ENCODE assay signal across 8 mouse cellular contexts in genomic region chr5:104021597-104022378, GRCm38 (mm10). TPM values are rescaled to one million over a fixed set of nuclear protein-coding genes. Genes with fewer than 3 reads are reported as not detected.
A peak's percentile ranks its signal among the peaks of the same experiment; 100 is the strongest.
DNase-seq lines count a peak whose midpoint lies in the region; ATAC-seq lines count a peak whose summit lies in the region.

Hsd17b11 (minus strand) TSS chr5:104021919.

- DNase-seq in forebrain, embryonic 10.5 days (ENCODE audit: extremely low spot score, low spot score) = peak; percentile 75
- DNase-seq in kidney, postnatal 14 days = peak; percentile 93
- DNase-seq in naive thymus-derived CD4-positive, alpha-beta T cell, adult 2 months (ENCODE audit: low read depth) = peak; percentile 59

- WGBS in forebrain, embryonic 10.5 days = under 1% methylated on average over 31 of the region's 31 CpGs
- WGBS in heart, embryonic 14.5 days = 1% methylated on average over 31 of the region's 31 CpGs
- 2% methylated on average over 31 of the region's 31 CpGs for WGBS in liver, embryonic 12.5 days (ENCODE audit: insufficient replicate concordance)
- under 1% methylated on average over 31 of the region's 31 CpGs for WGBS in stomach, embryonic 15.5 days

- peak within 1 kb of the TSS; percentile 92 for H3K27ac ChIP-seq in brown adipose tissue, adult 24 weeks (replicated peaks; ENCODE audit: low read depth, low read length)
- peak within 1 kb of the TSS; percentile 81 for H3K27ac ChIP-seq in forebrain, embryonic 10.5 days
- peak within 1 kb of the TSS; percentile 83 to 98 for H3K27ac ChIP-seq in heart, embryonic 14.5 days (replicated peaks in 1 of 2; ENCODE audit: control insufficient read depth in 1 of 2, insufficient read depth in 1 of 2, low read depth in 2 of 2, low read length in 2 of 2)
- peak within 1 kb of the TSS; percentile 67 for H3K27ac ChIP-seq in liver, embryonic 12.5 days
- peak within 1 kb of the TSS; percentile 91 for H3K27ac ChIP-seq in stomach, embryonic 15.5 days

- H3K27me3 ChIP-seq in forebrain, embryonic 10.5 days (ENCODE audit: poor library complexity, severe bottlenecking) = peaks cover 48% of the 10 kb centered on the region
- no peaks in the 10 kb centered on the region for H3K27me3 ChIP-seq in heart, embryonic 14.5 days (ENCODE audit: control insufficient read depth, insufficient read depth, low read length)
- no peaks in the 10 kb centered on the region for H3K27me3 ChIP-seq in liver, embryonic 12.5 days (replicated peaks)
- H3K27me3 ChIP-seq in stomach, embryonic 15.5 days (replicated peaks) = no peaks in the 10 kb centered on the region

- H3K9me3 ChIP-seq in forebrain, embryonic 10.5 days = no peaks in the 10 kb centered on the region
- H3K9me3 ChIP-seq in heart, embryonic 14.5 days (ENCODE audit: control insufficient read depth, low read length) = no peaks in the 10 kb centered on the region
- H3K9me3 ChIP-seq in liver, embryonic 12.5 days (replicated peaks) = no peaks in the 10 kb centered on the region
- no peaks in the 10 kb centered on the region for H3K9me3 ChIP-seq in stomach, embryonic 15.5 days

- H3K4me3 ChIP-seq in brown adipose tissue, adult 24 weeks (ENCODE audit: insufficient read depth, low read depth, low read length) = peak within 1 kb of the TSS; percentile 74
- peak within 1 kb of the TSS; percentile 55 for H3K4me3 ChIP-seq in forebrain, embryonic 10.5 days
- H3K4me3 ChIP-seq in heart, embryonic 14.5 days (ENCODE audit: control insufficient read depth in 1 of 2, insufficient read depth in 1 of 2, low read depth in 1 of 2, low read length in 2 of 2) = peak within 1 kb of the TSS; percentile 61 to 86
- H3K4me3 ChIP-seq in liver, embryonic 12.5 days = peak within 1 kb of the TSS; percentile 55
- peak within 1 kb of the TSS; percentile 55 for H3K4me3 ChIP-seq in stomach, embryonic 15.5 days (replicated peaks)

- H3K4me1 ChIP-seq in brown adipose tissue, adult 24 weeks (ENCODE audit: control insufficient read depth, insufficient read depth, insufficient read length, low read length) = peaks cover 17% of the 10 kb centered on the region
- H3K4me1 ChIP-seq in forebrain, embryonic 10.5 days = peaks cover 19% of the 10 kb centered on the region
- H3K4me1 ChIP-seq in heart, embryonic 14.5 days (ENCODE audit: control insufficient read depth in 2 of 2, insufficient read depth in 2 of 2, low read length in 2 of 2) = peaks cover 16 to 31% of the 10 kb centered on the region in 2 experiments
- peaks cover 44% of the 10 kb centered on the region for H3K4me1 ChIP-seq in liver, embryonic 12.5 days
- H3K4me1 ChIP-seq in stomach, embryonic 15.5 days = 0 out of 2 replicates have a peak, but pooled peaks cover 11% of the 10 kb centered on the region

- H3K9ac ChIP-seq in heart, embryonic 14.5 days (ENCODE audit: low read length) = peak within 1 kb of the TSS; percentile 83
- H3K9ac ChIP-seq in liver, embryonic 12.5 days = peak within 1 kb of the TSS; percentile 65
- H3K9ac ChIP-seq in stomach, embryonic 15.5 days = peak within 1 kb of the TSS; percentile 50

- H3K36me3 ChIP-seq in forebrain, embryonic 10.5 days (replicated peaks) = no peaks in the 10 kb centered on the region
- H3K36me3 ChIP-seq in heart, embryonic 14.5 days (ENCODE audit: control insufficient read depth, insufficient read depth, low read length) = peaks cover 15% of the 10 kb centered on the region
- H3K36me3 ChIP-seq in liver, embryonic 12.5 days = peaks cover 6% of the 10 kb centered on the region
- no peaks in the 10 kb centered on the region for H3K36me3 ChIP-seq in stomach, embryonic 15.5 days

- peak; percentile 78 for ATAC-seq in CD4-positive, CD25-positive, alpha-beta regulatory T cell, adult 4 months
- peak; percentile 94 for ATAC-seq in heart, embryonic 14.5 days (ENCODE audit: insufficient number of reproducible peaks, insufficient read depth, low FRiP score, low read depth)
- peak; percentile 84 for ATAC-seq in liver, embryonic 12.5 days
- peak; percentile 95 for ATAC-seq in stomach, embryonic 15.5 days (ENCODE audit: insufficient read depth, low FRiP score, low read depth)

- H3K4me2 ChIP-seq in heart, embryonic 14.5 days (ENCODE audit: low read length) = peak within 1 kb of the TSS; percentile 71
- peak within 1 kb of the TSS; percentile 72 for H3K4me2 ChIP-seq in liver, embryonic 12.5 days
- H3K4me2 ChIP-seq in stomach, embryonic 15.5 days = peak within 1 kb of the TSS; percentile 76

RNA-seq across cellular contexts. Expression of gene Hsd17b11, which starts in this region (rescaled TPM):
- polyA plus RNA-seq in CD4-positive, CD25-positive, alpha-beta regulatory T cell, adult 4 months (2017; shearing (Covaris generic)) = 1 to 10 TPM; 4.3 to 5.2 TPM
- polyA plus RNA-seq in brown adipose tissue, adult 24 weeks (2012; ENCODE audit: insufficient read depth, insufficient read length, missing spikeins) = 34.8 and 39.7 TPM in 2 replicates
- polyA plus RNA-seq in forebrain, embryonic 10.5 days (2016; fragmentation: Nextera tagmentation; extraction: Ambion mirVana) = 1.6 and 2.0 TPM in 2 replicates
- polyA plus RNA-seq in heart, embryonic 14.5 days (2014; fragmentation: Nextera tagmentation; extraction: Ambion mirVana) = 4.1 and 5.4 TPM in 2 replicates
- polyA plus RNA-seq in liver, embryonic 12.5 days (2016; fragmentation: Nextera tagmentation; extraction: Ambion mirVana) = 1.5 and 1.7 TPM in 2 replicates
- polyA plus RNA-seq in stomach, embryonic 15.5 days (2015; fragmentation: Nextera tagmentation; extraction: Ambion mirVana) = 6.8 and 7.0 TPM in 2 replicates

Comparison
In these comparisons a context has a peak if more than half of its experiments do, and no peak if none do; other contexts are left out.
1. Peak in every context shown above with its lines: DNase-seq, ATAC-seq, H3K4me3 ChIP-seq and H3K27ac ChIP-seq.